Mouse (Mus musculus): ENCODE measurements around the gene Astn2.

Astn2 gene

DNA sequence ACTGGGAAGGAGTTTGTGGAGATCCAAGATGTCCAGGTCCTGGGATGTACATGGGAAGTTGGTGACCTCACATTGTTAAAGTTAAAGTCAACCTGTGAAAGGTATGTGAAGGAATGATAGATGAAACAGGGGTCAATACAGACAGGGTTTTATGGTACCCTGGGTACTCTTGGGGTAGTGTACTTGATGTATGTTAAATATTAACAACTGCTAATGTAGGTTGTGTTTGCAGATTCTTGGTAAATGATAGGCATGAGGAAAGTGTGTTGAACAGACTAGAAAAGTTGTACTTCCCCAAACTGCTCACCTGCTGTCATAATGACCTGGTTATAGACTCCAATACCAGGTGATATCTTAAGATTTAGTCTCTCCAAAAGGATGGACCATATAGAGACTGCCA is 539.9 kb downstream of the Astn2 start:
- DNase-seq (ENCODE audit: low read depth, low spot score), result no peak

DNA sequence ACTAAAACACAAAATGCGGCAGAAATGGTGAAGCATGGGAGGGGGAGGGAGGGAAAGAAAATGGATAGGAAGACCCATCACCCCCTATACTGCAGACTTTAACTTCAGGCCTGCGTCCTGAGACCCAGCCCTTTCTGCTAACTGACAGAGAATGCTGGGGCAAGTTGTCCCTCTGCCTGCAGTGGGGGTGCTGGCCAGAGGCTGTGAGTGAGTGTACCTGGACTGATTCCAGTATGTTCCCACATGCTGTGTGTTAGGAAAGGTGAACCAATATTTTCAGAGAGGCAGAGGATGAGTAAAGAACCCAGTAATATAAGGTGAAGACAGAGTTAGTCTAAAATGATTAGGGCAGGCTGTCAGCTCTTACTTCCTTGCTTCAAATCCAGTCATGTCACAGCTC is 561.2 kb downstream of the Astn2 start:
- no peak for DNase-seq (ENCODE audit: low read depth, low spot score)

DNA sequence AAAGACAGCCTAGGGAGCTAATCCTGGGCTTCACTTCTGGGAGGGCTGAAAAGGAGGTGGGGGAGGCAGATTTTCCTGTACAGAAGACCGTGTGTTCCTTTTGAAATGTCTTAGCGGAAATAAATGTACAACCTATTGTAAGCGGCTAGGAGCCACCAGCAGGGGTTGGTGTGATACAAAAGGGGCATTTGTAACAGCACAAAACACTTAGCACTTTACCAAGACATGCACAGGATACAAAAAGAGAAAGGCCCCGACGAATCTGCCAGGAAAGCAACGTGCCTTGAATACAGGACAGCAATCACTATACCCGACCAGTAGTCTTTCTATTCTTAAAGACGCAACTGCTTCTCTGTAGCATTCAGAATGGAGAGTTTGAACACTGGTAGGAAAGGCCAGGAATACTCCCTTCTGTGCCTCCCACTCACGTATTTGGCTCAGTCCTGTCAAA is 564.8 kb downstream of the Astn2 start:
- peak; percentile 9 for DNase-seq (ENCODE audit: low read depth, low spot score)

GRCm38 (mm10) chr4:65838781-65839180 is 565.6 kb downstream of the Astn2 start:
- no peak for DNase-seq (ENCODE audit: low read depth, low spot score)

DNA sequence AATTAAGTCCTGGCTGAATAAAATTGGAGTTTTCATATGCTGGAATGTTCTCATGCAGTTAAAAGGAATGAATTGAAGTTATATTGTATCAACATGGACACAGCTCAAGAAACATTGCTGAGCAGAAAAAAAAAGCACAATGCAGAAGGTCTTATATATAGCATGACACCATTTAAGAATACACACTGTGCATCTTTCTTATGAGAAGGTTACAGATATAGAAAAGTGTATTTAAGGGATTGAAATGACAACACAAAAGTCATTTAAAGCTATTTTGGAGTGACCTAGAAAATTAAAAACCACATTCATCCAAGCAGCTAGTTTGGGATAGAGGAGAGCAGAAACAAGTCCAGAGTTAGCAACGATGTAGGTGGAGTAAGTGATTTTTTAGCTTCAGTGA is 571.4 kb downstream of the Astn2 start:
- DNase-seq (ENCODE audit: low read depth, low spot score), result no peak

- DNase-seq (ENCODE audit: low read depth, low spot score), result no peak
Observed at GRCm38 (mm10) chr4:65831872-65832271, 572.5 kb downstream of the Astn2 start.

DNA sequence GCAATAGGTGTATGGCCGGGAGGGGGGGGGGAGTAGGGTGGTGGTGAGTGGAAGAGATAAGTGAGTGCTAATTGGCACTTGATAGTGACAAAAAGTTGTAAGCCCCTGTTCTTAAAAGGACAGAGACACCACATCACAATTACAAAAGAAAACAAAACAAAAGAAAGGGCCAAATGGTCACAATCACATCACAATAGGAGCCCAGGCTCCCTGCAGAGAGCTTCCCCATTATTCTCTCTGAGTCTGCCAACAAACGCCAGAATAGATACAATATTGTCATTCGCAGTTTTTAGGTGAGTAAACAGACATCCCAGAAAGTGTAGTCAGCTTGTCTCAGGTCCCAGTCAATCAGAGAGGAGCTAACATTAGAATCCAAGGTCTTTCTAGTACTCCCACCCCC is 573.9 kb downstream of the Astn2 start:
- no peak for DNase-seq (ENCODE audit: low read depth, low spot score)

- no peak for DNase-seq (ENCODE audit: low read depth, low spot score)
Observed at GRCm38 (mm10) chr4:65821070-65821469, 583.3 kb downstream of the Astn2 start.

- DNase-seq (ENCODE audit: low read depth, low spot score), result no peak
Observed at GRCm38 (mm10) chr4:65820236-65820635, 584.2 kb downstream of the Astn2 start.

DNA sequence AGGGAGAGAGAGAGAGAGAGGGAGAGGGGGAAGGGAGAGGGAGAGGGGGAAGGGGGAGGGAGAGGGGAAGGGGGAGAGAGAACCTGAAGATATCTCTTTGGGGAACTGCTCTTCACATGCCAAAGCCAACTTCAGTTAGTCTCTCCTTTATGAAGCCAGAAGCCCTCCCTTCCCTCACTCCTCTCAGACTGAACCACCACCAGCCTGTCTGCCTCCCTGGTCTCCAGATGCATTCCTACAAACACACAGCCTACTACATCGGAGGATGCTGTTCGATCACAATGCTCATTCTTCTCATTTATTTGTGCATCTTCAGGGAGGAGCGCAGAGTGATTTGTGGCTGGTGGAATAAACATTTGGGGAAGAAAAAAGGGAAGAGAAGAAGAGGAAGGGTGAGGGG is 584.6 kb downstream of the Astn2 start:
- no peak for DNase-seq (ENCODE audit: low read depth, low spot score)

DNA sequence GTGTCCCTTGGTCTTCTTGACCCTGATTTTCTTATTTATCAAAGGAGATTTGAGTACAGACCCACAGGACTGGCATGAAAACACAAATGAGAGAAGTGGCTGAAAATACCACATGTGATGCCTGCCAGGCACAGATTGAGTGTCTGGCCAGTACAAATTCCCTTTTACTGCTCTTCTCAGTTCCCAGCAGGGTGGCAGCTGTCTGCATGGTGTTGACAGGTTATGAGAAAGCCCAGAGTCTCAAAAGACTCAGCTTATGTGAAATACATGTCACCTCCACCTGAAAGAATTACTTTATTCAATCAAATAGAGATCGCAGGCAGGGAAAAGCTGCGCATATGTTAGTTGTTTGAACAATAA is 590.3 kb downstream of the Astn2 start:
- DNase-seq (ENCODE audit: low read depth, low spot score), result no peak

GRCm38 (mm10) chr4:65813500-65814175 is 590.8 kb downstream of the Astn2 start:
- DNase-seq (ENCODE audit: low read depth, low spot score), result no peak

DNA sequence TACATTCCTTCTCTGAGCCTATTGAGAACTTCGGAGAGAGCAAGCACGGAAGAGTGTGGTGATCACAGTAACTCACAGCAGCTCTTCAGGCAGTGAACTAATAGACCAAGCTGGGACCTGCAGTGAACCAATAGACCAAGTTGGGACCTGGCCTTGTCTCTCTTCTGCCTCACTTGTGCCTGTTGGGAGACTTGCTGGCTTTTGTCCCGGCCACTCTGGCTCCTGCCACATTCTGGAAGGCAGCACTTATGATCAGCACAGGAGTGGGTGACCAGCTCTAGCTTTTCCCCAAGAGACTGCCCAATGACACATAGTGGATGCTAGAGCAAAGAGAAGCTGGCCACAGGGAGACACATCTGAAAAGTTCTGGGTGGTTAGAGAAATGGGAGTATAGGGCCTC is 597.1 kb downstream of the Astn2 start:
- no peak for DNase-seq (ENCODE audit: low read depth, low spot score)

DNA sequence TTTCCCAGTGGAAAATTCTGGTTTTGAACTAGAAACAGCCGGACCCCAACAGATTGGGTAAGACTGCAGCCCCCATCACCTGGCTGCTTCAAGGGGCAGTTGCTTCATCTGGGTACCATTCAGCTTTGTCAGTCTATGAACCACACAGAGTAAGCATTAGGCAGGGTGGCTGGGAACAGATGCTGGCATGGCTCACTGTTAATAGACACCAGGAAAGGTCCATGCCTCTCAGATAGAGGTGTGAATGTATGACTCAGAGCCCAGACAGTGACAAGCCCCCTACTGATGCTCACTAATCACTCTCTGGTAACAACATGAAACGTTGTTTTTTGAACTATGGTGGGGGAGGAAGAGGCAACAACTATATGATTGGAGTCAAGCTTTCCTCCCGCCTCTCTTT is 603.2 kb downstream of the Astn2 start:
- DNase-seq (ENCODE audit: low read depth, low spot score), result no peak

DNA sequence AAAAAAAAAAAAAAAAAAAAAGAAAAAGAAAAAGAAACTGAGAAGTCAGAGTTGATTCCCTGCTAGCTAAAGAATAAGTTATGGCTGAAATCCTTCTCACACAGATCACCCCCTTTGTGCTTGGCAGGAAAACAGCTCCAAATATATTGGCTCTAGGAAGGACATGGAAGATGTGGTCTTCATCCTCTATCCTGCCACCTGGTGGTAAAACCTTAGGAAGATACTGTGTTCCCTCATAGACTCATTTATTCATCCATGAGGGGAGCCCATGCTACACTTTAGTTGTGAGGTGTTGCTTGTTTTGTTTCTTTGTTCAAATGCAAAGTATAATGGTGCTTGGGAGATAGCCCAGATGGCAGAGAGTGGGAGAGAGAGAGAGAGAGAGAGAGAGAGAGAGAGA is 613.4 kb downstream of the Astn2 start:
- DNase-seq (ENCODE audit: low read depth, low spot score), result no peak

GRCm38 (mm10) chr4:65773368-65774010 is 630.9 kb downstream of the Astn2 start:
- no peak for DNase-seq (ENCODE audit: low read depth, low spot score)

DNA sequence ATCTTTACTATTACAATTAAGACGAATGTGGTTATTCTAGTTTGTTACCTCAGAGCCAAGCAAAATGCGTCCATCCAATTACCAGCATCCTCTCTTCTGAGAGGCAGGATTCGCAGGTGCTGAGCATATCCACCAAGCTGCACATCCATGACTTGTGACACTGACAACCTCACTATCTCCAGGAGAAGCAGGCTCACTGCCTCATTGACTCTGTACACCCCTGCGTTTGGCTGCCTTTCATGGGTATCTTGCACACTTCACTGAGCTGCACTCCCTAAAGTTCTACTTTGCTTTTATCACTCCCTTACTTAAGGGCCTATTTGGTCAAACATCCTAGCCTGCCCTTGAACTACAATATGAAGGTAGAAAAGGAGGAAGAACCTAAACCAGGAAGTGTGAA is 633.5 kb downstream of the Astn2 start:
- no peak for DNase-seq (ENCODE audit: low read depth, low spot score)

GRCm38 (mm10) chr4:65767919-65768318 is 636.5 kb downstream of the Astn2 start:
- DNase-seq (ENCODE audit: low read depth, low spot score), result no peak

DNA sequence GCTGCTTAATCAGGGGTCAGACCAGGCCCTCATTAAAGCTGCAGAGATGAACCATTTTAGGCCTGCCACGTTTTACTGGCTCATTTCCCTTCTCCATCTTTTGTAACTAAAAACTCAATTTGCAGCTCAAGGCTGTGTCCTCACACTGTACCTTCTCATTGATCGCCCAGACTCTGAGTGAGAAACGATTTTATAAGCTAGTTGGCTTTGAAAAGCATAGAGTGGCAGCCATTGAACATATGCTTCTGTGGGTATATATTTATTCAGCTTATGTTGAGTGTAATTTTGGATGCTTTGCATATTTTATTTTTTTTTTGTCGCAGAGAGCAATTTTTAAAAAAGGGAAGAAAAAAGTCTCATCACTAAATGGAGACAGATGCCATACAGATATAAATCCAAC is 637.0 kb downstream of the Astn2 start:
- DNase-seq (ENCODE audit: low read depth, low spot score), result no peak

DNA sequence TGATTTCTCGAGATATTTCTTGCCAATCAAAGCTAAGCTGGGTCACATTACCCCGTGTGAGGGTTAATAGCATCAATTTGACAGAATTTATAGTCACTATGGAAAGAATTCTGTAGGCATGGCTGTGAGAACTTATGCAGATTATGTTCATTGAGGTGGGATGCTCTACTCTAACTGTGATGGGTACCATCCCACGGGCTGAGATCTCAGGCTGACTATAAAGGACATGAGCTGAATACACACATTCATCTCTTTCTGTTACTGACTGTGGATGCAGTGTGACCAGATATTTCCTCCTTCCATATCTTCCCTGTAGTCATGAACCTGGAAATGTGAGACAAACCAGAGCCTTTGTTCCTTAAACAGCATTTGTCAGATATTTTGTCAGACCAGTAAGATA is 639.1 kb downstream of the Astn2 start:
- DNase-seq (ENCODE audit: low read depth, low spot score), result no peak

DNA sequence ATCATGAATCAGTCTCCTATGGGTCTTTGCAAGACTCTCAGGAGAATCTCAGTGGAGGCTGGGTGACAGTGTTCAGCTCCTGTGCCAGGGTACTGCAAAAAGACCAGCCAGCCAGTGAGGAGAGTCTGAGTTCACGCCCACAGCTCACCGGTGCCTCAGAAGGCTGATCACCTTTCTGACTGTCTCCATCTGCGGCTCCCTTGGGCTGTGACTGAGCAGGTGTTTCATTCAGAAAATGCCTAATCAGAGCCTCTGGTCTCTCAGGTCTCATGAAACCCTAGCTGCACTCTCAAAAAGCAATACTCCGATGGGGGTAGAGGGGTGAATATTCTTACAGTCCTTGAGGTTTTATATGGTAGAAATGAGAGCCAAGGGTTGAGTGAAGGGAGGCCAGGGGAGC is 640.1 kb downstream of the Astn2 start:
- DNase-seq (ENCODE audit: low read depth, low spot score), result no peak

GRCm38 (mm10) chr4:65763823-65764222 is 640.6 kb downstream of the Astn2 start:
- no peak for DNase-seq (ENCODE audit: low read depth, low spot score)

DNA sequence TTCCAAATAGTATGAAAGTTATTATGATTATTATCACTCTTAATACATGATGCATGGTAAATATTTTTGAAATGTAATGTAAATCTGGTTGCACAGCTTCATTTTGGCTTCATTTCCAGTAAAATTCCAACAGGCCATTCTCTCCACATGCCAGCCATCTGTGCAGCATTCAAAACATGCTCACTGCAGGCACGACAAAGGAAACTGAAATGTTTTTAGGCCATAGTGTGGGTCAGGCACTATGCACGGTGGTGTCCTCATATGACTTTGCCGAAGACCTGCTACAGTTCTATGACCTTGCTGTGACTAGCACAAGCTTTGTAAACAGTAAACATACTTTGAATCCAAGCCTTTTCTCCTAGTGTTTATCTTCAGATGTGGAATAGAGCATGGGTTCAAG is 642.3 kb downstream of the Astn2 start:
- no peak for DNase-seq (ENCODE audit: low read depth, low spot score)

- no peak for DNase-seq (ENCODE audit: low read depth, low spot score)
Observed at GRCm38 (mm10) chr4:65761658-65762057, 642.8 kb downstream of the Astn2 start.

Data from embryo, embryonic 11.5 days (tissue).